ENCODE assay signal across 28 mouse cellular contexts in genomic region chr12:109520414-109520813, GRCm38 (mm10).
DNase-seq lines count a peak whose midpoint lies in the region; ATAC-seq and TF ChIP-seq lines count a peak whose summit lies in the region.
"Had no signal": no experiment of that assay in that cellular context is flagged by ENCODE, and none has a peak within 500 bp of the region (broad histone marks: within the 10 kb centered on the region; RNA-seq: fewer than 3 reads in every experiment).

No protein-coding gene starts in this region.

- H3K4me2 ChIP-seq in midbrain, embryonic 11.5 days = no peak overlapping the region
- no peak overlapping the region for H3K4me2 ChIP-seq in midbrain, postnatal 0 days (ENCODE audit: low read depth, low read length, poor library complexity, severe bottlenecking)
- no peak overlapping the region for H3K4me2 ChIP-seq in forebrain, embryonic 14.5 days (ENCODE audit: low read length)
- no peak overlapping the region for H3K4me2 ChIP-seq in liver, embryonic 16.5 days (ENCODE audit: low read depth, low read length)
- H3K4me2 ChIP-seq: embryonic facial prominence, embryonic 15.5 days; hindbrain, embryonic 15.5 days; neural tube, embryonic 15.5 days had no signal

- no peaks in the 10 kb centered on the region for H3K36me3 ChIP-seq in midbrain, embryonic 11.5 days (ENCODE audit: control insufficient read depth, insufficient read depth, low read length)
- H3K36me3 ChIP-seq in midbrain, postnatal 0 days (ENCODE audit: insufficient read depth, low read length) = no peaks in the 10 kb centered on the region
- H3K36me3 ChIP-seq in forebrain, embryonic 14.5 days (ENCODE audit: control insufficient read depth, insufficient read depth, low read length) = no peaks in the 10 kb centered on the region
- H3K36me3 ChIP-seq in liver, embryonic 16.5 days (ENCODE audit: control insufficient read depth, insufficient read depth) = no peaks in the 10 kb centered on the region
- H3K36me3 ChIP-seq: embryonic facial prominence, embryonic 15.5 days; G1E; hindbrain, embryonic 15.5 days; neural tube, embryonic 15.5 days had no signal

- no peak overlapping the region for H3K9ac ChIP-seq in midbrain, embryonic 11.5 days (ENCODE audit: low read length)
- no peak overlapping the region for H3K9ac ChIP-seq in midbrain, postnatal 0 days (replicated peaks; ENCODE audit: low read length, poor library complexity, severe bottlenecking)
- H3K9ac ChIP-seq in forebrain, embryonic 14.5 days (ENCODE audit: low read length) = no peak overlapping the region
- H3K9ac ChIP-seq in liver, embryonic 16.5 days (ENCODE audit: low read depth, low read length) = no peak overlapping the region
- H3K9ac ChIP-seq: embryonic facial prominence, embryonic 15.5 days; hindbrain, embryonic 15.5 days; neural tube, embryonic 15.5 days had no signal

- H3K4me3 ChIP-seq in gastrocnemius, adult 2 months = no peak overlapping the region
- no peak overlapping the region for H3K4me3 ChIP-seq in midbrain, embryonic 11.5 days (ENCODE audit: low read depth, low read length)
- H3K4me3 ChIP-seq in midbrain, postnatal 0 days (ENCODE audit: low read depth, low read length) = no peak overlapping the region
- H3K4me3 ChIP-seq in forebrain, embryonic 14.5 days (ENCODE audit: low read depth, low read length) = no peak overlapping the region
- no peak overlapping the region for H3K4me3 ChIP-seq in liver, embryonic 16.5 days (ENCODE audit: low read depth, low read length)
- H3K4me3 ChIP-seq: embryonic facial prominence, embryonic 15.5 days; heart, adult 2 months; hindbrain, embryonic 15.5 days; myocyte; neural tube, embryonic 15.5 days had no signal

- H3K27me3 ChIP-seq in midbrain, embryonic 11.5 days (ENCODE audit: control insufficient read depth, insufficient read depth, low read length) = peaks cover 2% of the 10 kb centered on the region; the same call in 1 of the 2 replicates
- 0 out of 2 replicates have a peak, but pooled peaks cover 3% of the 10 kb centered on the region for H3K27me3 ChIP-seq in midbrain, postnatal 0 days (ENCODE audit: insufficient read depth, low read length)
- no peaks in the 10 kb centered on the region for H3K27me3 ChIP-seq in forebrain, embryonic 14.5 days (replicated peaks; ENCODE audit: control insufficient read depth, insufficient read depth, low read length)
- H3K27me3 ChIP-seq in liver, embryonic 16.5 days (ENCODE audit: control insufficient read depth, insufficient read depth, low read depth, low read length) = no peaks in the 10 kb centered on the region
- H3K27me3 ChIP-seq: CH12.LX; embryonic facial prominence, embryonic 15.5 days; hindbrain, embryonic 15.5 days; neural tube, embryonic 15.5 days had no signal

- no peak overlapping the region for H3K27ac ChIP-seq in gastrocnemius, adult 2 months
- no peak overlapping the region for H3K27ac ChIP-seq in midbrain, embryonic 11.5 days (ENCODE audit: low read depth, low read length)
- H3K27ac ChIP-seq in midbrain, postnatal 0 days (ENCODE audit: low read depth, low read length) = no peak overlapping the region
- no peak overlapping the region for H3K27ac ChIP-seq in forebrain, embryonic 14.5 days (ENCODE audit: low read depth, low read length)
- 0 out of 2 replicates have a peak overlapping the region, but pooled peaks have one; percentile 17 for H3K27ac ChIP-seq in liver, embryonic 16.5 days (ENCODE audit: low read length)
- H3K27ac ChIP-seq: embryonic facial prominence, embryonic 15.5 days; heart, adult 2 months; hindbrain, embryonic 15.5 days; neural tube, embryonic 15.5 days had no signal

- intact Hi-C loops in gastrocnemius, adult 2 months (cut with DNase I) = no loop called here

- peaks cover 19% of the 10 kb centered on the region; the same call in 1 of the 2 replicates for H3K4me1 ChIP-seq in midbrain, embryonic 11.5 days (ENCODE audit: control insufficient read depth, insufficient read depth, low read length)
- H3K4me1 ChIP-seq in midbrain, postnatal 0 days (ENCODE audit: insufficient read depth, low read length) = no peaks in the 10 kb centered on the region
- H3K4me1 ChIP-seq in forebrain, embryonic 14.5 days (ENCODE audit: control insufficient read depth, insufficient read depth, low read length) = peaks cover 10% of the 10 kb centered on the region
- peaks cover 4% of the 10 kb centered on the region; the same call in 1 of the 2 replicates for H3K4me1 ChIP-seq in liver, embryonic 16.5 days (ENCODE audit: control insufficient read depth, low read depth, low read length)
- H3K4me1 ChIP-seq: hindbrain, embryonic 15.5 days had no signal

- WGBS in midbrain, embryonic 11.5 days = 36% methylated on average over 8 of the region's 8 CpGs
- WGBS in midbrain, postnatal 0 days = 53% methylated on average over 8 of the region's 8 CpGs
- WGBS in forebrain, embryonic 14.5 days = 5% methylated on average over 8 of the region's 8 CpGs
- WGBS in liver, embryonic 16.5 days (ENCODE audit: insufficient replicate concordance) = 47% methylated on average over 8 of the region's 8 CpGs

- TF ChIP-seq CTCF in gastrocnemius, adult 2 months (IDR thresholded peaks at IDR 0.05) = no peak
- TF ChIP-seq CTCF in midbrain, postnatal 0 days (IDR thresholded peaks at IDR 0.05) = no peak

- no peaks in the 10 kb centered on the region for H3K9me3 ChIP-seq in midbrain, embryonic 11.5 days (ENCODE audit: control insufficient read depth, low read length)
- no peaks in the 10 kb centered on the region for H3K9me3 ChIP-seq in midbrain, postnatal 0 days (ENCODE audit: low read length)
- no peaks in the 10 kb centered on the region for H3K9me3 ChIP-seq in forebrain, embryonic 14.5 days (replicated peaks; ENCODE audit: control insufficient read depth, low read length)
- H3K9me3 ChIP-seq in liver, embryonic 16.5 days (replicated peaks; ENCODE audit: control insufficient read depth, low read length) = no peaks in the 10 kb centered on the region
- H3K9me3 ChIP-seq: embryonic facial prominence, embryonic 15.5 days; hindbrain, embryonic 15.5 days; neural tube, embryonic 15.5 days had no signal

- ATAC-seq in midbrain, embryonic 11.5 days (ENCODE audit: low FRiP score) = peak; percentile 52; the same call in 1 of the 2 replicates
- no peak for ATAC-seq in midbrain, postnatal 0 days (ENCODE audit: low FRiP score)
- ATAC-seq in forebrain, embryonic 14.5 days = peak; percentile 34; the same call in 1 of the 2 replicates
- no peak for ATAC-seq in liver, embryonic 16.5 days (ENCODE audit: low read depth)
- no peak for ATAC-seq in frontal cortex, adult (ENCODE audit: low TSS enrichment)
- ATAC-seq: Patski had no signal

- peak; percentile 4 for DNase-seq in gastrocnemius, adult 2 months
- no peak for DNase-seq in gastrocnemius, postnatal 25 days
- DNase-seq in midbrain, embryonic 11.5 days (ENCODE audit: low spot score, missing footprints) = no peak
- no peak for DNase-seq in midbrain, postnatal 0 days (ENCODE audit: low spot score)
- DNase-seq in forebrain, embryonic 14.5 days (ENCODE audit: low spot score) = no peak
- DNase-seq: adrenal gland, adult 2 months; B cell, adult 2 months; cerebellum, adult 11-12 months; cerebellum, postnatal 14 days; gastrocnemius, postnatal 36 days; heart, adult 2 months; heart, postnatal 36 days; kidney, adult 8-10 months; kidney, postnatal 10 days; lung, adult 2 months; midbrain, embryonic 14.5 days; right cerebral cortex, adult 18-20 months; right cerebral cortex, postnatal 4 days; thymus, adult 2 months had no signal

Comparison
In these comparisons a context has a peak if more than half of its experiments do, and no peak if none do; other contexts are left out.
1. ATAC-seq: peak in midbrain, embryonic 11.5 days (single experiment) and forebrain, embryonic 14.5 days (single experiment); none in midbrain, postnatal 0 days (single experiment), liver, embryonic 16.5 days (single experiment) and frontal cortex, adult (single experiment).